Mouse (Mus musculus) spleen, adult 2 months (tissue): ENCODE results near the gene Bmp5. TPM values are rescaled to one million over a fixed set of nuclear protein-coding genes. Genes with fewer than 3 reads are reported as not detected.

Experiments used
- DNase-seq, 2 experiments: peaks; one replicate each; pipeline versions ENCODE4 v3.0.0 to v3.0.0-alpha.2; 2012 to 2021; ENCODE audit warnings: low spot score in 2 of 2, low read depth in 1 of 2
- H3K27ac ChIP-seq: fragments of 200-500 bp; 2 replicates; pipeline ENCODE4 v1.5.1; 2012; ENCODE audit warnings: low read length, inconsistent platforms; ENCODE audit not compliant: insufficient read depth
- H3K27me3 ChIP-seq: fragments of 200-500 bp; 2 replicates; pipeline ENCODE4 v1.6.1; 2012; ENCODE audit warnings: mild to moderate bottlenecking, moderate library complexity, low read length, inconsistent platforms; ENCODE audit not compliant: control insufficient read depth, insufficient read depth
- H3K36me3 ChIP-seq: fragments of 200-500 bp; 2 replicates; pipeline ENCODE4 v1.6.1; 2012; ENCODE audit warnings: mild to moderate bottlenecking, low read length, inconsistent platforms; ENCODE audit not compliant: control insufficient read depth, insufficient read depth
- H3K4me1 ChIP-seq: fragments of 200-500 bp; 2 replicates; pipeline ENCODE4 v1.6.1; 2011; ENCODE audit warnings: inconsistent platforms; ENCODE audit not compliant: control insufficient read depth, insufficient read depth, insufficient read length
- H3K4me3 ChIP-seq: fragments of 200-500 bp; 2 replicates; pipeline ENCODE4 v1.5.1; 2011; ENCODE audit warnings: mild to moderate bottlenecking, inconsistent platforms; ENCODE audit not compliant: insufficient read depth, insufficient read length; ENCODE audit errors: extremely low read depth
- CTCF ChIP-seq: fragments of 200-500 bp; IDR thresholded peaks from 2 replicates; pipeline ENCODE4 v1.5.1; 2011; ENCODE audit warnings: mild to moderate bottlenecking, inconsistent platforms; ENCODE audit not compliant: insufficient read depth, insufficient read length, insufficient replicate concordance; ENCODE audit errors: extremely low read depth
- POLR2A ChIP-seq: fragments of 200-500 bp; IDR thresholded peaks from 2 replicates; pipeline ENCODE4 v1.6.1; 2011; ENCODE audit warnings: low read depth, low read length, inconsistent platforms
- WGBS: fragments of 180-500 bp; shearing (Covaris S2); methylation state at CpG from one replicate; pipeline ENCODE4 v1.1.7; 2018; 5-methylcytosine and 5-hydroxymethylcytosine counted together
- polyA plus RNA-seq: library from polyadenylated mRNA; depleted of rRNA; stranded (reverse); fragments of >200 nt; gene quantifications from 2 replicates; pipeline ENCODE4 v1.2.3, GENCODE M21; 2012; rRNA removed

The Bmp5 gene
- polyA plus RNA-seq = not detected in 2 replicates

- Histone ChIP-seq H3K4me3 (no peak within 1 kb of the TSS), H3K27me3 (no peaks in the 10 kb centered on the region), H3K36me3 (no peaks in the 10 kb centered on the region), H3K27ac (no peak within 1 kb of the TSS), H3K4me1 (no peaks in the 10 kb centered on the region)
- TF ChIP-seq CTCF (no peak), POLR2A (no peak)
- WGBS = 71% methylated on average over 7 of the region's 7 CpGs
- no peak for DNase-seq
These were observed at the start of gene Bmp5 for GRCm38 (mm10) chr9:75775129-75775845. TSS of gene Bmp5 (plus strand) at chr9:75775364.

GRCm38 (mm10) chr9:75760075-75760474 lies 15.1 kb upstream of the Bmp5 start:
- WGBS = 19% methylated on average over 5 of the region's 5 CpGs
- H3K4me3 ChIP-seq = no peak overlapping the region
- no peaks in the 10 kb centered on the region for H3K36me3 ChIP-seq
- no peaks in the 10 kb centered on the region for H3K27me3 ChIP-seq
- H3K4me1 ChIP-seq = no peaks in the 10 kb centered on the region
- no peak for DNase-seq
- TF ChIP-seq CTCF (no peak), POLR2A (no peak)
- H3K27ac ChIP-seq = no peak overlapping the region

GRCm38 (mm10) chr9:75761567-75761966 lies 13.6 kb upstream of the Bmp5 start:
- WGBS = 54% methylated on average over 2 of the region's 2 CpGs
- DNase-seq = no peak
- no peak overlapping the region for H3K27ac ChIP-seq
- no peak for TF ChIP-seq CTCF
- no peak for TF ChIP-seq POLR2A
- H3K36me3 ChIP-seq = no peaks in the 10 kb centered on the region
- H3K27me3 ChIP-seq = no peaks in the 10 kb centered on the region
- H3K4me3 ChIP-seq = no peak overlapping the region
- H3K4me1 ChIP-seq = no peaks in the 10 kb centered on the region

- Histone ChIP-seq H3K4me3 (no peak overlapping the region), H3K27ac (no peak overlapping the region), H3K4me1 (no peaks in the 10 kb centered on the region), H3K27me3 (no peaks in the 10 kb centered on the region), H3K36me3 (no peaks in the 10 kb centered on the region)
- WGBS = 33% methylated on average over 5 of the region's 5 CpGs
- no peak for TF ChIP-seq POLR2A
- TF ChIP-seq CTCF = no peak
- no peak for DNase-seq
These were observed 12.7 kb upstream of the Bmp5 start for GRCm38 (mm10) chr9:75762487-75762886.

GRCm38 (mm10) chr9:75764792-75765191 lies 10.4 kb upstream of the Bmp5 start:
- H3K27ac ChIP-seq = no peak overlapping the region
- no peak for DNase-seq
- H3K36me3 ChIP-seq = no peaks in the 10 kb centered on the region
- no peaks in the 10 kb centered on the region for H3K4me1 ChIP-seq
- TF ChIP-seq POLR2A (no peak), CTCF (no peak)
- H3K27me3 ChIP-seq = no peaks in the 10 kb centered on the region
- WGBS = 87% methylated on average over 7 of the region's 7 CpGs
- no peak overlapping the region for H3K4me3 ChIP-seq

GRCm38 (mm10) chr9:75766521-75766920 lies 8.6 kb upstream of the Bmp5 start:
- no peak for DNase-seq
- Histone ChIP-seq H3K27me3 (no peaks in the 10 kb centered on the region), H3K4me3 (no peak overlapping the region), H3K4me1 (no peaks in the 10 kb centered on the region), H3K36me3 (no peaks in the 10 kb centered on the region), H3K27ac (no peak overlapping the region)
- no peak for TF ChIP-seq POLR2A
- no peak for TF ChIP-seq CTCF
- WGBS = 85% methylated on average over 5 of the region's 5 CpGs

- DNase-seq = no peak
- Histone ChIP-seq H3K27ac (no peak overlapping the region), H3K36me3 (no peaks in the 10 kb centered on the region), H3K4me1 (no peaks in the 10 kb centered on the region), H3K4me3 (no peak overlapping the region), H3K27me3 (no peaks in the 10 kb centered on the region)
- TF ChIP-seq CTCF (no peak), POLR2A (no peak)
- 70% methylated on average over 3 of the region's 3 CpGs for WGBS
These were observed 6.1 kb upstream of the Bmp5 start for GRCm38 (mm10) chr9:75769042-75769441.
